Mouse (Mus musculus) T-helper 1 cell (primary cell): Measurements from ENCODE around the gene Wdr12.
"Not testable (repeated sequence)": the region's sequence is repeated elsewhere in the genome, so short reads cannot be mapped to it uniquely, and the experiment has no call there.

Experiments used
- in situ Hi-C: fragments of 300-600 bp; cut with MboI, MseI; formaldehyde crosslinking; loops from one replicate; pipeline ENCODE4 v1.15.1; 2025; ENCODE audit warnings: high pct_unique_total_duplicates

Gene Wdr12

DNA sequence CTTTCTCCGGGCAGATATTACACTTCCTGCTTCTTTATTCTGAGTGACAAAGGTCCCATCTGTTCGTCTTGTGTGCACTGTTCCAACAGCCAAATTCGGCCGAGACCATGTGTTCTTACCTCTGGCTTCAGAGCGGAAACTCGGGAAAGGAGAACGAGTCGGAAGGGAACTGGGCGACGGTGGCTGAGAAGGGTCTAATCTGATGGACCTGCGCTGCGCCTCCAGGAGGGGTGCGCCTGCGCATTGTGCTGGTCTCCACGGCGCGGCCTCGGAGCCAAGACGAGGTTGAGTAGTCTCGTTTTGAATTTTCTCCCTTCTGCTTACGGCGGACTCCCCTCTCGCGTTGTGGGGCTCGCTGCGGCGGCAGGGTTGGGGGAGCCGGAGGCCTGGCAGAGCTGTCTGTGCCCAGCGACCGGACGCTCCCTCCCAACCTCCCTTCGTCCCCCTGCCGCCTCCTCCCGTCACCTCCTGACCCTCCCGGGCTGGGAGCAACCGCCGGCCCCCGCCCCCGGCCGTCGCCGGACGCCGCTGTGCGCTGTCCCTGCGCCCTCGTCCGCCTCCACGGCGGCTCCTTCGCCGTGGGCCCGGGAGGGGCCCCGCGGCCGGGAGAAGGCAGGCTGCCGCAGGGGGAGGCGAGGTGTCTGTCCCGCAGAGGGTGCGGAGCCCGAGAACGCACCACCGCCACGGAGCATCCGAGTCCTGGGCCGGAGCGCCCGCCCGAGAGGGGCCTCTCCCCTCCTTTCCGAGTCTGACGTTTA is at the start of gene Wdr12, which contains the start of gene Carf:
TSS of gene Wdr12 (minus strand) at position 622 of the 758 bp plus-strand sequence.
TSS of gene Carf (plus strand) at position 224 of the 758 bp plus-strand sequence.
- in situ Hi-C loops = loop anchor here (25.0 kb wide), 1 partner anchor 1636 kb away; no protein-coding TSS in a partner anchor

- in situ Hi-C loops = no loop called here
Measured at GRCm38 (mm10) chr1:60137346-60137745, 38.9 kb upstream of the Wdr12 start.

- in situ Hi-C loops = no loop called here
Measured at GRCm38 (mm10) chr1:60117721-60118455, 19.4 kb upstream of the Wdr12 start.

GRCm38 (mm10) chr1:60104582-60104981 is 6.1 kb upstream of the Wdr12 start:
- in situ Hi-C loops = no loop called here

- in situ Hi-C loops = loop anchor here (25.0 kb wide), 1 partner anchor 1637 kb away; no protein-coding TSS in a partner anchor
Measured at GRCm38 (mm10) chr1:60098839-60099238, 394 bp upstream of the Wdr12 start.

DNA sequence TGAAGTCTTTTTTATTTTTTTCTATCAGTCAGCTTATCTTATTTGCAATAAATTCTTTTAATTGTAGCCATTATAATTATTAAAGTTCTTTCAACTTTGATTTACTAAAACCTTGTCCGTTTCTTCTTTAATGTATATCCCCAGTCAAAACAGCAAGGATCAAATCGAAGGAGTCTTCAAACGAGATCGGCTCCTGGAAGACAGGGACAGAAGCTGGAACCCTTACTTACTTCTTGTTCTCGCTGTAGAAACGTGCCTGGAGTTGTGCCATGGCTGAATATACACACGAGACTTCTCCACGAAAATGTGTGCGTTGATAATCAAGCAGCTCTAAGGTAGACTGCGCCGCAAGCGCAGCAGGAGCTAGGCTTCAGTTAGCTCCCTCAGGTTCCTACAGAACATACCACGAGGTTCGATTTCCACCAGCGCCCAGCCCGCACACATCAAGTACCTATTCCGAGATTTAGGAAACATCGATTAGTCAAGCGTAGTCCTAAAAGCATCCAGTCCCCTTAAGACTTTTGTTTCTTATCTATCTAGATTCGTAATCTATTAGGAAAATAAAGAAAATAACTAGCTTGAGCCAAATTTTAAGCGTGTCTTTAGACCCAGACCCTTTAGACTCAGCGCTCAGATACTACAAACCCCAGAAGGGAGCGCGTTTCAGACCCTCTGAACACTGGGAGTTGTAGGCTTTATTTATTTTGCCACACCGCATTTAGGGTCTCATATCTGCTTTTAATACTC is 995 bp downstream of the Wdr12 start:
- in situ Hi-C loops = loop anchor here (25.0 kb wide), 1 partner anchor 1635 kb away; no protein-coding TSS in a partner anchor

- in situ Hi-C loops = loop anchor here (25.0 kb wide), 1 partner anchor 1634 kb away; no protein-coding TSS in a partner anchor
Measured at GRCm38 (mm10) chr1:60096572-60097276, 1.7 kb downstream of the Wdr12 start.

GRCm38 (mm10) chr1:60076411-60076810 is 22.0 kb downstream of the Wdr12 start:
- in situ Hi-C loops = loop anchor here (25.0 kb wide), 1 partner anchor 1614 kb away; no protein-coding TSS in a partner anchor

DNA sequence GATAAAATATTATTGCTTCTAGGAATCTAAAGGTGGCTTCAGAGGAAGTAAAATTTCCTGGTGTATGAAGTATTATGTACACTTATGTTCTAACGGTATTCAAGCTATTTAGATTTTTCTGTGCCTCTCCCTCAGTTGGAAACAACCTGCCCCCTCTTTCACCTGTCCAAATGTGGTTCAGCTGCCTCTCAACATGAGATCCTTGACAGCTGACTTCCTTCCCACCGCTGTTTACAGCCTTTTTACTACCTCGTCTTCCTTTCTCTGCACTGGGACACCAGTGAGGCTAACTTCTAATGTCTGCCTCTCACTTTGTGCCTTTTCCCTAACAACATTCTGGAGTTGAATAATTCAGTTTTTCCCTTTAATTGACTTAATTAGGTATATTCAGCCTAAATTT is 22.9 kb downstream of the Wdr12 start:
- in situ Hi-C loops = loop anchor here (25.0 kb wide), 1 partner anchor 1613 kb away; no protein-coding TSS in a partner anchor

DNA sequence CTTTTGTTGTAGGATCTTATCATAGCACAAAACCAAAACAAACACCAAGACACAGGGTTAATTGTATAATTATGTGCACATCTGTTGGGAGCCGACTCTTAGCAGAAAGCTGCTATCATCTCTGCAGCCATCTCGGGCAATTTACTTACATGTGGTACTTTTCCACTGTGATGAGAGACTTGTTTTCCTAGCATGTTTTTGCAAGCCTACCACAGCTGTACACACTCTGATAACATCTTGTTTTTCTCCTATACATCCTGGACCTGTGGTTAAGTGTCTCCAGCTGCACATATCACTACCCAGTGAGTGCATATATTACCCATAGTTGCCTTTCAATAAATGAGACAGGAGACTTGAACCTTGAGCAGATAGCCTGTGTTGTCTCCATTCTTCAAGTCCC is 23.5 kb downstream of the Wdr12 start:
- in situ Hi-C loops = loop anchor here (25.0 kb wide), 1 partner anchor 1613 kb away; no protein-coding TSS in a partner anchor

DNA sequence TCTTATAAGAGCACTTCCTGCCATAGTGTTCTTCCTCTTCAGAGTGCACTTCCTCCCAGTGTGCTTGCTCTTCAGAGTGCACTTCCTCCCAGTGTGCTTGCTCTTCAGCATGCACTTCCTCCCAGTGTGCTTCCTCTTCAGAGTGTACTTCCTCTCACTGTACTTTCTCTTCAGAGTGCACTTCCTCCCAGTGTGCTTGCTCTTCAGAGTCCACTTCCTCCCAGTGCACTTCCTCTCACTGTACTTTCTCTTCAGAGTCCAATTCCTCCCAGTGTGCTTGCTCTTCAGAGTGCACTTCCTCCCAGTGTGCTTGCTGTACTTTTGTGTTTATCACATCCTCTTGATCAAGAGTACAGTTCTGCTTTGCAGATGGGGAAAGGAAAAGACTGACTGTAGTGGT is 27.7 kb downstream of the Wdr12 start:
- in situ Hi-C loops = not testable (repeated sequence)

- in situ Hi-C loops = no loop called here
Measured at GRCm38 (mm10) chr1:60056310-60056709, 42.1 kb downstream of the Wdr12 start.

DNA sequence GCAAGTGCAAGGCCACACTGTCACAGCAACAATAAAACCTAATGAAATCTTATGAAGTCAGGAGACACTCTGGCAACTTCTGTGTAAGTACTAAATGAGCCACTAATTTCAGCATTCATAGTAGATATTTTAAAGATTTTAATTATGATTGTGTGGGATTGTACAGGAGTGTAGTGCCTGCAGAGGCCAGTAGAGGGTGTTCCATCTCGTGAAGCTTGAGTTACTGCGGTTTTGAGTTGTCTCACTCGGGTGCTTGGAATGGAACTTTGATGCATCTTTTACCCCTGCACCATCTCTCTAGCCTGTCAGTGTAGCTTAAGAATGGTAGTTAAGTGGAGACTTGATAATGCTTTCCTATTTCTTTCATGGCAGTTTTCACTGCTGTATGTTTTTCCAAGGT is 43.8 kb downstream of the Wdr12 start:
- in situ Hi-C loops = no loop called here

DNA sequence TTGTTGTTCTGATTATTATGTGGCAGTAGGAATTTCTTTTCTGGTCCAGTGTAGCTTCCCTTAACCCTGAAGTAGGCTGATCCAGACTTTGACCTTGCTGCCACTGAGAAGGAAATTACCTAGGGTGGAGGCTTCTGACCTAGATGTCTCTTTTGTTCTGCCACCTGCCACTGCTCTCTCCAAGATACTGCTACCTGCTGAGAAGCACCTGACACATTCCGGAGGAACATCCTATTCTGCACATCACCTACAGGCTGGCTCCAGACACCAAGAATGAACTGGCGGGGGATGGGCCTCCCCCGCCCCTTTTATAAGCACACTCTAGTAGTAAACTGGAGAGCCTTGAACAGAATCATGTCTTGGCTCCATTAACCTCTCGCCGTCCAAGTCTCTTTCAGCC is 51.0 kb downstream of the Wdr12 start:
- in situ Hi-C loops = not testable (repeated sequence)

DNA sequence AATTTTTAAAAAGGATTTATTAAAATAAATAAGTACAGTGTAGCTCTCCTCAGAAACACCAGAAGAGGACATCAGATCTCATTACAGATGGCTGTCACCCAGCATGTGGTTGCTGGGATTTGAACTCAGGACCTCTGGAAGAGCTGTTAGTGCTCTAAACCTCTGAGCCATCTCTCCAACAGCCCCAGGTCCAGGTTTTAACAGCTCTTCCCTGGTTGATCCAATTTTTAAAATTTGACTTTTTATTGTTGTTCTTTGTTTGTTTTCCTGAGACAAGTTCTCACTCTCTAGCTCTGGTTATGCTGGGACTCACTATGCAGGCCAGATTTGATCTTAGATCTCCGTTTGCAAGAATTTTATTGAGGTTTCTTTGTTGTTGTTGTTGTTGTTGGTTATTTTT is 53.9 kb downstream of the Wdr12 start:
- in situ Hi-C loops = no loop called here

GRCm38 (mm10) chr1:60042796-60043469 is 55.5 kb downstream of the Wdr12 start, which contains the start of gene Ica1l:
Gene Ica1l, minus strand, starts transcription at chr1:60043184.
- in situ Hi-C loops = no loop called here

GRCm38 (mm10) chr1:60042398-60042795 is 56.0 kb downstream of the Wdr12 start:
- in situ Hi-C loops = no loop called here

DNA sequence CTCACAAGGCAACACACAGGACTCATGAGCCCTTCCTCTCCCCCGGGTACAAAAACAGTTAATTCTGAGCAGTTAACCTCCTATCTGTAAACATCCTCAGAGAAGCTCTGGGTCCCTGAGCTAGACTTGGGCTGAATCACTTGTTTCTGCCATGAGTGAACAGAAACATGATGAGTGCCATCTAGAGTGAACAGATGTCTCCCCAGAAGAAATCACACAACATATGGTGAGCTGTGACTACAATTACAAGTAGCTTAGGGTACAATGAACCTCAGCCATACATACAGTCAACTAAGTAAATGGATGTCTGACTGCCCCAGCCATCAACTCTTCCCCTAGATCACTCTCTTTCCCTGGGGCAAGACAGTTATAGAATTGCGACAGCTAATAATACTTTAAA is 63.4 kb downstream of the Wdr12 start:
- in situ Hi-C loops = no loop called here
